In genomic region chr13:91881837-91882480, GRCm38 (mm10) we compare ENCODE assay signal across 8 mouse cellular contexts. TPM values are rescaled to one million over a fixed set of nuclear protein-coding genes. Genes with fewer than 3 reads are reported as not detected.
DNase-seq lines count a peak whose midpoint lies in the region; ATAC-seq and TF ChIP-seq lines count a peak whose summit lies in the region.

No protein-coding gene starts in this region.

- intact Hi-C loops in left cerebral cortex, postnatal 4 days (cut with DNase I) = no loop called here

- H3K36me3 ChIP-seq in kidney, embryonic 16.5 days (ENCODE audit: insufficient read depth, low read length) = no peaks in the 10 kb centered on the region

- no peak for ATAC-seq in kidney, embryonic 16.5 days (ENCODE audit: low FRiP score, low TSS enrichment)
- ATAC-seq in Patski = no peak
- ATAC-seq in erythroblast, adult 5-6 weeks (replicated peaks; ENCODE audit: low FRiP score, poor library complexity, severe bottlenecking) = no peak

- no peaks in the 10 kb centered on the region for H3K4me1 ChIP-seq in kidney, embryonic 16.5 days (ENCODE audit: insufficient read depth, low read length)

- in situ Hi-C loops in Patski (cut with MboI; ENCODE audit: low pct_unique_long_range_greater_than_20kb) = no loop called here

- H3K9ac ChIP-seq in kidney, embryonic 16.5 days (replicated peaks; ENCODE audit: low read length) = no peak overlapping the region

- peak; percentile 70 for TF ChIP-seq CTCF in Patski (IDR thresholded peaks at IDR 0.05)

- H3K4me2 ChIP-seq in kidney, embryonic 16.5 days (replicated peaks; ENCODE audit: low read depth, low read length) = no peak overlapping the region

- CTCF ChIA-PET in Patski (lab: Charles Lee) = interaction anchor here (0.6 to 1.3 kb wide), 4 partner anchors 11 to 1119 kb away, joined by 3 to 9 read pairs (median 4); no protein-coding TSS in a partner anchor

- no peak overlapping the region for H3K4me3 ChIP-seq in kidney, embryonic 16.5 days (ENCODE audit: low read length)

- POLR2A ChIA-PET in Patski (lab: Charles Lee) = interaction anchor here (0.6 kb wide), 1 partner anchor 9 kb away, joined by 3 read pairs; no protein-coding TSS in a partner anchor

- no peaks in the 10 kb centered on the region for H3K27me3 ChIP-seq in kidney, embryonic 16.5 days (ENCODE audit: insufficient read depth, low read length)
- no peaks in the 10 kb centered on the region for H3K27me3 ChIP-seq in Patski

- H3K27ac ChIP-seq in kidney, embryonic 16.5 days (ENCODE audit: low read length) = no peak overlapping the region

- no peaks in the 10 kb centered on the region for H3K9me3 ChIP-seq in kidney, embryonic 16.5 days (ENCODE audit: low read length)

- WGBS in kidney, embryonic 16.5 days = 61% methylated on average over 9 of the region's 9 CpGs

- DNase-seq in kidney, adult 9 months = peak; percentile 53
- no peak for DNase-seq in Patski (ENCODE audit: low read depth, low spot score)
- DNase-seq in embryo, embryonic 10 days (ENCODE audit: low spot score) = peak; percentile 28
- DNase-seq in heart, postnatal 4 days = peak; percentile 65
- peak; percentile 54 for DNase-seq in left cerebral cortex, postnatal 4 days
- DNase-seq in retina, adult 2 months (ENCODE audit: low read depth, low spot score) = peak; percentile 41

RNA-seq across cellular contexts. Expression of gene Ckmt2, which starts 5.3 kb away (rescaled TPM):
- 0.37 and 0.46 TPM in 2 replicates for polyA plus RNA-seq in kidney, embryonic 16.5 days (2015; fragmentation: Nextera tagmentation; extraction: Ambion mirVana)
- polyA plus RNA-seq in Patski (2021) = not detected
- 100 to 1,000 TPM; 279 to 301 TPM for total RNA-seq in heart, postnatal 4 days (2021)
- not detected for total RNA-seq in left cerebral cortex, postnatal 4 days (2021)
- total RNA-seq in erythroblast, adult 5-6 weeks (2015; ENCODE audit: low replicate concordance) = not detected in 2 replicates
- not detected in 2 replicates for total RNA-seq in erythroblast, adult 5-6 weeks (2017; ENCODE audit: low replicate concordance)

Comparison
In these comparisons a context has a peak if more than half of its experiments do, and no peak if none do; other contexts are left out.
1. RNA of gene Ckmt2, which starts 5.3 kb away (total RNA-seq): 279 to 301 TPM in heart, postnatal 4 days; not detected in left cerebral cortex, postnatal 4 days and not detected in erythroblast, adult 5-6 weeks; every median in the first group is over 100 times any median in the second.